Mouse (Mus musculus): ENCODE results near the gene Hes7. TPM values are rescaled to one million over a fixed set of nuclear protein-coding genes. Genes with fewer than 3 reads are reported as not detected.

The Hes7 gene
- polyA plus RNA-seq, 1 experiment from 2014 or later, result not detected

GRCm38 (mm10) chr11:69150444-69150843, 30.2 kb downstream of the Hes7 start:
- WGBS (ENCODE audit: missing documents), result 10% methylated on average over 7 of the region's 7 CpGs
- Histone ChIP-seq H3K79me2 (ENCODE audit: inconsistent target) (no peaks in the 10 kb centered on the region), H3K4me3 (ENCODE audit: inconsistent target) (no peak overlapping the region), H3K36me3 (ENCODE audit: inconsistent target) (no peaks in the 10 kb centered on the region), H3K27ac (no peak overlapping the region)

- WGBS (ENCODE audit: missing documents), result 80% methylated on average over 6 of the region's 6 CpGs
- Histone ChIP-seq H3K27ac (no peak overlapping the region), H3K36me3 (ENCODE audit: inconsistent target) (no peaks in the 10 kb centered on the region), H3K4me3 (ENCODE audit: inconsistent target) (no peak overlapping the region), H3K79me2 (ENCODE audit: inconsistent target) (no peaks in the 10 kb centered on the region)
These were observed 30.8 kb downstream of the Hes7 start for GRCm38 (mm10) chr11:69151004-69151403.

- H3K36me3 ChIP-seq (ENCODE audit: inconsistent target), result no peaks in the 10 kb centered on the region
- no peaks in the 10 kb centered on the region for H3K79me2 ChIP-seq (ENCODE audit: inconsistent target)
- no peak overlapping the region for H3K4me3 ChIP-seq (ENCODE audit: inconsistent target)
- no peak overlapping the region for H3K27ac ChIP-seq
- 81% methylated on average over 8 of the region's 8 CpGs for WGBS (ENCODE audit: missing documents)
These were observed 33.6 kb downstream of the Hes7 start for GRCm38 (mm10) chr11:69153831-69154230.

GRCm38 (mm10) chr11:69155351-69155750, 35.1 kb downstream of the Hes7 start:
- Histone ChIP-seq H3K4me3 (ENCODE audit: inconsistent target) (no peak overlapping the region), H3K79me2 (ENCODE audit: inconsistent target) (no peaks in the 10 kb centered on the region), H3K36me3 (ENCODE audit: inconsistent target) (no peaks in the 10 kb centered on the region), H3K27ac (no peak overlapping the region)
- 29% methylated on average over 1 of the region's 1 CpGs for WGBS (ENCODE audit: missing documents)

- Histone ChIP-seq H3K36me3 (ENCODE audit: inconsistent target) (no peaks in the 10 kb centered on the region), H3K4me3 (ENCODE audit: inconsistent target) (no peak within 1 kb of the TSS), H3K79me2 (ENCODE audit: inconsistent target) (no peaks in the 10 kb centered on the region), H3K27ac (no peak within 1 kb of the TSS)
- WGBS (ENCODE audit: missing documents), result 12% methylated on average over 18 of the region's 18 CpGs
These were observed 36.6 kb downstream of the Hes7 start, which contains the start of gene Alox12b for GRCm38 (mm10) chr11:69156800-69157199. Alox12b (plus strand) TSS chr11:69156989.

GRCm38 (mm10) chr11:69169313-69169712, 49.1 kb downstream of the Hes7 start:
- Histone ChIP-seq H3K36me3 (ENCODE audit: inconsistent target) (no peaks in the 10 kb centered on the region), H3K4me3 (ENCODE audit: inconsistent target) (no peak overlapping the region), H3K79me2 (ENCODE audit: inconsistent target) (no peaks in the 10 kb centered on the region), H3K27ac (no peak overlapping the region)
- 89% methylated on average over 12 of the region's 12 CpGs for WGBS (ENCODE audit: missing documents)

- WGBS (ENCODE audit: missing documents), result 35% methylated on average over 7 of the region's 7 CpGs
These were observed 51.4 kb downstream of the Hes7 start for GRCm38 (mm10) chr11:69171626-69172025.

GRCm38 (mm10) chr11:69172606-69173005, 52.4 kb downstream of the Hes7 start:
- WGBS (ENCODE audit: missing documents), result 96% methylated on average over 2 of the region's 2 CpGs
- Histone ChIP-seq H3K79me2 (ENCODE audit: inconsistent target) (no peaks in the 10 kb centered on the region), H3K27ac (no peak overlapping the region), H3K4me3 (ENCODE audit: inconsistent target) (no peak overlapping the region), H3K36me3 (ENCODE audit: inconsistent target) (no peaks in the 10 kb centered on the region)

More at GRCm38 (mm10) chr11:69171626-69172025, 51.4 kb downstream of the Hes7 start:
- H3K79me2 ChIP-seq (ENCODE audit: inconsistent target), result no peaks in the 10 kb centered on the region
- H3K36me3 ChIP-seq (ENCODE audit: inconsistent target), result no peaks in the 10 kb centered on the region
- no peak overlapping the region for H3K27ac ChIP-seq
- no peak overlapping the region for H3K4me3 ChIP-seq (ENCODE audit: inconsistent target)

Other genes starting within 250 kb of the Hes7 start
- gene Ndel1, start 248.5 kb upstream of the Hes7 start, polyA plus RNA-seq (2018), result 52.9 to 132 TPM (median 60.1 TPM) in 3 replicates
- not detected in 3 replicates for gene Rnf222, start 231.9 kb upstream of the Hes7 start, polyA plus RNA-seq (2018)
- gene Rpl26, start 218.8 kb upstream of the Hes7 start, polyA plus RNA-seq (2018), result 1,656 to 2,144 TPM (median 1,836 TPM) in 3 replicates
- not detected in 3 replicates for gene Odf4, start 193.3 kb upstream of the Hes7 start, polyA plus RNA-seq (2018)
- gene Arhgef15, start 162.9 kb upstream of the Hes7 start, polyA plus RNA-seq (2018), result not detected in 3 replicates
- 2.7 to 3.2 TPM (median 2.7 TPM) in 3 replicates for gene Slc25a35, start 152.3 kb upstream of the Hes7 start, polyA plus RNA-seq (2018)
- gene Rangrf, start 145.2 kb upstream of the Hes7 start, polyA plus RNA-seq (2018), result 2.4 to 11.2 TPM (median 3.4 TPM) in 3 replicates
- 2.4 to 12.1 TPM (median 5.6 TPM) in 3 replicates for gene Pfas, start 111.9 kb upstream of the Hes7 start, polyA plus RNA-seq (2018)
- gene Ctc1, start 104.5 kb upstream of the Hes7 start, polyA plus RNA-seq (2018), result 17.1 to 28.9 TPM (median 20.6 TPM) in 3 replicates
- gene Aurkb, start 74.8 kb upstream of the Hes7 start, polyA plus RNA-seq (2018), result 4.2 to 8.5 TPM (median 7.3 TPM) in 3 replicates
- 11.7 to 37.1 TPM (median 15.6 TPM) in 3 replicates for gene Borcs6, start 60.7 kb upstream of the Hes7 start, polyA plus RNA-seq (2018)
- 4.1 to 7.3 TPM (median 4.2 TPM) in 3 replicates for gene Tmem107, start 49.6 kb upstream of the Hes7 start, polyA plus RNA-seq (2018)
- gene Vamp2, start 31.9 kb upstream of the Hes7 start, polyA plus RNA-seq (2018), result 23.6 to 47.7 TPM (median 36.7 TPM) in 3 replicates
- gene Per1, start 25.2 kb upstream of the Hes7 start, polyA plus RNA-seq (2018), result 8.8 to 17.5 TPM (median 11.6 TPM) in 3 replicates
- gene 9130213A22Rik, start 2.2 kb downstream of the Hes7 start, polyA plus RNA-seq (2018), result 0.14 to 0.29 TPM in 2 of 3 replicates, not detected in the other
- gene Aloxe3, start 5.5 kb downstream of the Hes7 start, polyA plus RNA-seq (2018), result 0.19 TPM in 1 of 3 replicates, not detected in the others
- not detected in 3 replicates for gene Alox12b, start 36.6 kb downstream of the Hes7 start, polyA plus RNA-seq (2018)
- not detected in 3 replicates for gene Alox8, start 77.4 kb downstream of the Hes7 start, polyA plus RNA-seq (2018)
- gene Gucy2e, start 116.6 kb downstream of the Hes7 start, polyA plus RNA-seq (2018), result not detected in 3 replicates
- gene Cntrob, start 203.4 kb downstream of the Hes7 start, polyA plus RNA-seq (2018), result 3.6 to 6.7 TPM (median 5.4 TPM) in 3 replicates
- gene Trappc1, start 203.6 kb downstream of the Hes7 start, polyA plus RNA-seq (2018), result 103 to 111 TPM (median 110 TPM) in 3 replicates
- gene Kcnab3, start 205.9 kb downstream of the Hes7 start, polyA plus RNA-seq (2018), result 0.11 to 0.33 TPM (median 0.23 TPM) in 3 replicates
- gene Rnf227, start 220.1 kb downstream of the Hes7 start, polyA plus RNA-seq (2018), result 3.3 to 4.4 TPM (median 3.6 TPM) in 3 replicates
- gene Chd3, start 249.0 kb downstream of the Hes7 start, polyA plus RNA-seq (2018), result 43.6 to 105 TPM (median 82.3 TPM) in 3 replicates

All from macrophage (primary cell).